Mouse (Mus musculus): ENCODE measurements around the gene Trappc2l.
"Not testable (repeated sequence)": the region's sequence is repeated elsewhere in the genome, so short reads cannot be mapped to it uniquely, and the experiment has no call there.

Trappc2l gene

GRCm38 (mm10) chr8:122611295-122612133, at the start of gene Trappc2l, which contains the start of gene Galns:
Gene Trappc2l, plus strand, starts transcription at chr8:122611640.
Gene Galns, minus strand, starts transcription at chr8:122611463.
- peak; percentile 89 to 94 for DNase-seq (ENCODE audit: low spot score in 2 of 2)

- no peak for DNase-seq (ENCODE audit: low spot score in 2 of 2)
Measured at GRCm38 (mm10) chr8:122564363-122565352, 46.8 kb upstream of the Trappc2l start.

- DNase-seq (ENCODE audit: low spot score in 2 of 2), result no peak
Measured at GRCm38 (mm10) chr8:122566766-122567165, 44.7 kb upstream of the Trappc2l start.

- peak; percentile 95 to 96 for DNase-seq (ENCODE audit: low spot score in 2 of 2)
Measured at GRCm38 (mm10) chr8:122567361-122568108, 43.9 kb upstream of the Trappc2l start, which contains the start of gene Cdt1. Gene Cdt1, plus strand, starts transcription at chr8:122568015.

- DNase-seq (ENCODE audit: low spot score in 2 of 2), result no peak
Measured at GRCm38 (mm10) chr8:122568109-122568504, 43.3 kb upstream of the Trappc2l start.

- no peak for DNase-seq (ENCODE audit: low spot score in 2 of 2)
Measured at GRCm38 (mm10) chr8:122568881-122569309, 42.5 kb upstream of the Trappc2l start.

- no peak for DNase-seq (ENCODE audit: low spot score in 2 of 2)
Measured at GRCm38 (mm10) chr8:122569329-122569728, 42.1 kb upstream of the Trappc2l start.

GRCm38 (mm10) chr8:122569996-122570395, 41.4 kb upstream of the Trappc2l start:
- DNase-seq (ENCODE audit: low spot score in 2 of 2), result no peak

GRCm38 (mm10) chr8:122571153-122571552, 40.3 kb upstream of the Trappc2l start:
- no peak for DNase-seq (ENCODE audit: low spot score in 2 of 2)

GRCm38 (mm10) chr8:122571750-122572267, 39.6 kb upstream of the Trappc2l start:
- DNase-seq (ENCODE audit: low spot score in 2 of 2), result no peak

- no peak for DNase-seq (ENCODE audit: low spot score in 2 of 2)
Measured at GRCm38 (mm10) chr8:122572751-122573150, 38.7 kb upstream of the Trappc2l start.

- not testable (repeated sequence) for DNase-seq (ENCODE audit: low spot score in 2 of 2)
Measured at GRCm38 (mm10) chr8:122573176-122573575, 38.3 kb upstream of the Trappc2l start.

- no peak for DNase-seq (ENCODE audit: low spot score in 2 of 2)
Measured at GRCm38 (mm10) chr8:122573577-122573976, 37.9 kb upstream of the Trappc2l start.

- DNase-seq (ENCODE audit: low spot score in 2 of 2), result no peak
Measured at GRCm38 (mm10) chr8:122574264-122574663, 37.2 kb upstream of the Trappc2l start.

- DNase-seq (ENCODE audit: low spot score in 2 of 2), result no peak
Measured at GRCm38 (mm10) chr8:122574667-122575251, 36.7 kb upstream of the Trappc2l start.

- DNase-seq (ENCODE audit: low spot score in 2 of 2), result no peak
Measured at GRCm38 (mm10) chr8:122575286-122575685, 36.2 kb upstream of the Trappc2l start.

GRCm38 (mm10) chr8:122575735-122576647, 35.4 kb upstream of the Trappc2l start:
- peak in 1 of 2 experiments; percentile 14 for DNase-seq (ENCODE audit: low spot score in 2 of 2)

GRCm38 (mm10) chr8:122576648-122577022, 34.8 kb upstream of the Trappc2l start, which contains the start of gene Aprt:
Gene Aprt, minus strand, starts transcription at chr8:122576909.
- DNase-seq (ENCODE audit: low spot score in 2 of 2), result peak; percentile 91 to 93

- DNase-seq (ENCODE audit: low spot score in 2 of 2), result no peak
Measured at GRCm38 (mm10) chr8:122577116-122577515, 34.3 kb upstream of the Trappc2l start.

GRCm38 (mm10) chr8:122579196-122579595, 32.2 kb upstream of the Trappc2l start:
- no peak for DNase-seq (ENCODE audit: low spot score in 2 of 2)

Measured in frontal cortex, postnatal 36 days (tissue).